Comparison of ENCODE assay signal across 27 mouse cellular contexts in genomic region chr1:59478911-59479310, GRCm38 (mm10). TPM values are rescaled to one million over a fixed set of nuclear protein-coding genes. Genes with fewer than 3 reads are reported as not detected.
"Had no signal": no experiment of that assay in that cellular context is flagged by ENCODE, and none has a peak within 500 bp of the region (broad histone marks: within the 10 kb centered on the region; RNA-seq: fewer than 3 reads in every experiment).

No protein-coding gene starts in this region.

- H3K9me3 ChIP-seq: heart, embryonic 10.5 days; heart, embryonic 12.5 days; hindbrain, embryonic 10.5 days; hindbrain, embryonic 12.5 days; hindbrain, embryonic 15.5 days; limb, embryonic 10.5 days; limb, embryonic 12.5 days; liver, embryonic 13.5 days had no signal

- DNase-seq: gastrocnemius, adult 2 months; gastrocnemius, postnatal 10 days; gastrocnemius, postnatal 25 days; heart, adult 18-20 months; heart, postnatal 10 days; heart, postnatal 4 days; kidney, adult 11 months; kidney, adult 2 months; kidney, adult 9 months; kidney, postnatal 10 days; kidney, postnatal 25 days; kidney, postnatal 4 days; liver; liver, embryonic 13.5 days had no signal

- H3K27me3 ChIP-seq: limb, embryonic 12.5 days had no signal

- H3K36me3 ChIP-seq: heart, embryonic 10.5 days; heart, embryonic 12.5 days; hindbrain, embryonic 12.5 days; hindbrain, embryonic 15.5 days had no signal

- H3K4me3 ChIP-seq: gastrocnemius, adult 2 months; heart, embryonic 10.5 days; heart, embryonic 12.5 days; hindbrain, embryonic 10.5 days; hindbrain, embryonic 12.5 days; hindbrain, embryonic 15.5 days; layer of hippocampus, adult 2 months; left cerebral cortex, adult 2 months; limb, embryonic 10.5 days; limb, embryonic 12.5 days; liver, embryonic 13.5 days had no signal

- H3K27ac ChIP-seq: gastrocnemius, adult 2 months; heart, embryonic 10.5 days; hindbrain, embryonic 10.5 days; hindbrain, embryonic 12.5 days; hindbrain, embryonic 15.5 days; hindbrain, postnatal 0 days; layer of hippocampus, adult 2 months; left cerebral cortex, adult 2 months; limb, embryonic 12.5 days; liver, embryonic 13.5 days had no signal

- H3K4me2 ChIP-seq: heart, embryonic 12.5 days; hindbrain, embryonic 12.5 days; hindbrain, embryonic 15.5 days; limb, embryonic 12.5 days; liver, embryonic 11.5 days; liver, embryonic 13.5 days had no signal

- ATAC-seq: hindbrain, postnatal 0 days; intestine, embryonic 16.5 days had no signal

- H3K9ac ChIP-seq: heart, embryonic 12.5 days; hindbrain, embryonic 12.5 days; hindbrain, embryonic 15.5 days; limb, embryonic 12.5 days; liver, embryonic 13.5 days had no signal

RNA-seq across cellular contexts. Expression of gene Gm973, which starts 37.2 kb away (rescaled TPM):
- polyA plus RNA-seq: heart, embryonic 14.5 days had no signal
